Mouse (Mus musculus) liver, postnatal 0 days (tissue): ENCODE data around the gene Krt77. TPM values are rescaled to one million over a fixed set of nuclear protein-coding genes. Genes with fewer than 3 reads are reported as not detected.

ENCODE experiments used
- ATAC-seq: fragments of 200-750 bp; cut with Nextera tagmentation; 2 replicates; pipeline ENCODE4 v1.8.0; 2017; ENCODE audit warnings: mild to moderate bottlenecking, moderate library complexity
- DNase-seq: peaks from one replicate; pipeline ENCODE4 v3.0.0-alpha.2; 2016
- H3K27ac ChIP-seq: fragments of 300-500 bp; sonication (generic); 2 replicates; pipeline ENCODE4 v1.5.1; 2014; ENCODE audit warnings: antibody characterized with exemption, moderate library complexity, mild to moderate bottlenecking, low read depth
- H3K27me3 ChIP-seq: fragments of 300-500 bp; sonication (generic); 2 replicates; pipeline ENCODE4 v1.6.1; 2014; ENCODE audit warnings: low read length, control low read depth, mixed read lengths; ENCODE audit not compliant: insufficient read depth
- H3K36me3 ChIP-seq: fragments of 300-500 bp; sonication (generic); replicated peaks from 2 replicates; pipeline ENCODE4 v1.6.1; 2014; ENCODE audit warnings: mild to moderate bottlenecking, control low read depth, low read length, moderate library complexity, mixed read lengths; ENCODE audit not compliant: insufficient read depth
- H3K4me1 ChIP-seq: fragments of 300-500 bp; sonication (generic); 2 replicates; pipeline ENCODE4 v1.6.1; 2014; ENCODE audit warnings: antibody characterized with exemption, mild to moderate bottlenecking, control low read depth; ENCODE audit not compliant: insufficient read depth
- H3K4me2 ChIP-seq: fragments of 300-500 bp; sonication (generic); 2 replicates; pipeline ENCODE4 v1.6.1; 2014; ENCODE audit warnings: low read depth, mild to moderate bottlenecking, low read length, moderate library complexity, mixed read lengths
- H3K4me3 ChIP-seq: fragments of 300-500 bp; sonication (generic); 2 replicates; pipeline ENCODE4 v1.5.1; 2014; ENCODE audit warnings: low read depth, low read length
- H3K9ac ChIP-seq: fragments of 300-500 bp; sonication (generic); replicated peaks from 2 replicates; pipeline ENCODE4 v1.6.1; 2014; ENCODE audit warnings: mild to moderate bottlenecking, moderate library complexity
- H3K9me3 ChIP-seq: fragments of 300-500 bp; sonication (generic); 2 replicates; pipeline ENCODE4 v1.6.1; 2016; ENCODE audit warnings: mild to moderate bottlenecking, control low read depth, low read length, mixed read lengths
- CTCF ChIP-seq: sonication (generic); IDR thresholded peaks from 2 replicates; pipeline ENCODE4 v1.5.1; 2016; ENCODE audit warnings: antibody characterized with exemption, low read depth
- EP300 ChIP-seq: IDR thresholded peaks from 2 replicates; pipeline ENCODE4 v1.6.1; 2016; ENCODE audit warnings: antibody characterized with exemption, low read depth, mild to moderate bottlenecking
- WGBS: fragments of 180-500 bp; shearing (Covaris S2); extraction: QIAGEN DNeasy Blood & Tissue Kit; methylation state at CpG from one replicate; pipeline ENCODE4 v1.1.7; 2014; ENCODE audit not compliant: insufficient replicate concordance; 5-methylcytosine and 5-hydroxymethylcytosine counted together
- polyA plus RNA-seq: library from polyadenylated mRNA; unstranded; fragments of >200 nt; fragmentation: Nextera tagmentation; extraction: Ambion mirVana; gene quantifications from 2 replicates; pipeline ENCODE4 v1.2.1, GENCODE M21; 2015

The Krt77 gene
- not detected in 2 replicates for polyA plus RNA-seq

- no peak within 1 kb of the TSS for H3K9ac ChIP-seq
- H3K27ac ChIP-seq: no peak within 1 kb of the TSS
- DNase-seq (no peak), ATAC-seq (no peak)
- WGBS: 36% methylated on average over 6 of the region's 6 CpGs
- H3K27me3 ChIP-seq: peaks cover 4% of the 10 kb centered on the region; the same call in 1 of the 2 replicates
- no peaks in the 10 kb centered on the region for H3K36me3 ChIP-seq
- H3K4me3 ChIP-seq: no peak within 1 kb of the TSS
- no peak within 1 kb of the TSS for H3K4me2 ChIP-seq
- H3K4me1 ChIP-seq: no peaks in the 10 kb centered on the region
- no peaks in the 10 kb centered on the region for H3K9me3 ChIP-seq
- TF ChIP-seq EP300 (no peak), CTCF (no peak)
Observed at GRCm38 (mm10) chr15:101869431-101869830, at the start of gene Krt77. Krt77 (minus strand) TSS chr15:101869705.

DNA sequence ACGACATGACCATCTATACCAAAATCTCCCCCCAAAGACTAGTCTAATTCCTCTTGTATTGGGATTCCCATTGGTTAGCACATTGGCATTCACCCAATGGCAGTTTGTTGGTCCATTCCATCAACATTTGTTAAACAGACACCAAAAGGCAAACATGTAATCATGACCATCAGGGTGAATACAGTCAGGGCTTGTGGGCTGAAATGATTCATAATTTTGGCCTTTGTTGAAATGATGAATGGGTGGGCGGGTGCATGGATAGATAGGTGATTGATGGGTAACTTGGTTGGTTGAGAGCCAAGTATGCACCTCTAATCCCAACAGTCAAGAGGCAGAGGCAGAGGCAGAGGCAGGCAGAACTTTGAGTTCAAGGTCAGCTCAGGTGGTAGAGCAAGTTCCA, 46.6 kb upstream of the Krt77 start:
- H3K27ac ChIP-seq: no peak overlapping the region
- no peak overlapping the region for H3K4me2 ChIP-seq
- no peak overlapping the region for H3K4me3 ChIP-seq
- DNase-seq (no peak), ATAC-seq (no peak)
- H3K4me1 ChIP-seq: no peaks in the 10 kb centered on the region
- H3K36me3 ChIP-seq: no peaks in the 10 kb centered on the region
- 53% methylated on average over 2 of the region's 2 CpGs for WGBS
- TF ChIP-seq CTCF (no peak), EP300 (no peak)
- no peaks in the 10 kb centered on the region for H3K9me3 ChIP-seq
- H3K9ac ChIP-seq: no peak overlapping the region
- H3K27me3 ChIP-seq: peaks cover 13% of the 10 kb centered on the region; the same call in 1 of the 2 replicates

- TF ChIP-seq CTCF: no peak
- no peak for TF ChIP-seq EP300
- WGBS: 83% methylated on average over 5 of the region's 5 CpGs
- H3K27ac ChIP-seq: no peak overlapping the region
- no peaks in the 10 kb centered on the region for H3K9me3 ChIP-seq
- no peak overlapping the region for H3K4me2 ChIP-seq
- no peak overlapping the region for H3K9ac ChIP-seq
- no peaks in the 10 kb centered on the region for H3K36me3 ChIP-seq
- DNase-seq (no peak), ATAC-seq (no peak)
- no peaks in the 10 kb centered on the region for H3K4me1 ChIP-seq
- no peaks in the 10 kb centered on the region for H3K27me3 ChIP-seq
- no peak overlapping the region for H3K4me3 ChIP-seq
Observed at GRCm38 (mm10) chr15:101904849-101905248, 35.3 kb upstream of the Krt77 start.

DNA sequence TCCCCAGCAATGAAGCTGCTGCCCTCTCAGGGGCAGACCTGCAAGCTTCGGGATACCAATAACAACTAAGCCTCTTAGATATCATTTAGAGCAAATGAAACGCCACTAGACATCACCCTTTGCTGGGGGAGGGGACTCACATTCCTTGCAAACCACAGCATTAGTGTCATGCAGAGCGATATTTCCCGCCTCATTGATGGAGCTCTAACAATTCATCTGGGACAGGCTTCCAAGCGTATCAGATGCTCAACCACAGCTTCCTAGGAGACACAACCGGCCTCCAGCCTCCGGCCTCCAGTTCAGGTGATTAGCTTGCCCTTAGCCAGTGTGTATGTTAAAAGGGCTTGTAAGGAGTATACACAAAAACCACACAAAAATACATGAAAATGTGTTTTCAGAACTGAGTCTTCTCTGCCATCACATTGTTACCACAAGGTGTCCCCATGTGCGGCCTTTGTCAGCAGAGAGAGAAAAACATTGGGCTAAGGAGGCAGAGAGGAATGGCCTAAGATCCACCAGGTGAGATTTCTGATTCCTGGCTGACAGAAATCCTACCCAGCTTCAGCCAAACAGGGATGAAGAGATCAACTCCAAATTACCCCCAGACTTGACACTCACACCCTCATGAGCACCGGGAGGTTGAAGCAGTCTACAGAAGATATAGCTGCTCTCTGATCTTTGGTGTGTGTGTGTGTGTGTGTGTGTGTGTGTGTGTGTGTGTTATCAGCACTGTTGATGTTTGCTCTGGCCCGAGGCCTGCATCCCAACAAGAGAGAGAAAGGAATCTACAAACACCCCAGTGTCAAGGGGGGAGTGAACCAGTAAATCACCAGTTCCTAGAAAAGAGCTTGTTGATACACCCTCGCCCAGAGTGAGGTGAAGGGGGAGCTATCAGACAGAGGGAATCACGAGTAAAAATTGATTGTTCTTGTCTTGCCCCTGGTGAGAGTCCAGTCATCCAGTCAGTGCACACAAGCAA, 33.0 kb upstream of the Krt77 start:
- H3K36me3 ChIP-seq: no peaks in the 10 kb centered on the region
- peak; percentile 31 for DNase-seq
- 52% methylated on average over 12 of the region's 12 CpGs for WGBS
- H3K27me3 ChIP-seq: no peaks in the 10 kb centered on the region
- peak; percentile 51 for ATAC-seq
- no peak for TF ChIP-seq EP300
- peak; percentile 48 for TF ChIP-seq CTCF
- H3K9ac ChIP-seq: no peak overlapping the region
- H3K9me3 ChIP-seq: no peaks in the 10 kb centered on the region
- H3K27ac ChIP-seq: no peak overlapping the region
- no peak overlapping the region for H3K4me3 ChIP-seq
- H3K4me2 ChIP-seq: no peak overlapping the region
- no peaks in the 10 kb centered on the region for H3K4me1 ChIP-seq

DNA sequence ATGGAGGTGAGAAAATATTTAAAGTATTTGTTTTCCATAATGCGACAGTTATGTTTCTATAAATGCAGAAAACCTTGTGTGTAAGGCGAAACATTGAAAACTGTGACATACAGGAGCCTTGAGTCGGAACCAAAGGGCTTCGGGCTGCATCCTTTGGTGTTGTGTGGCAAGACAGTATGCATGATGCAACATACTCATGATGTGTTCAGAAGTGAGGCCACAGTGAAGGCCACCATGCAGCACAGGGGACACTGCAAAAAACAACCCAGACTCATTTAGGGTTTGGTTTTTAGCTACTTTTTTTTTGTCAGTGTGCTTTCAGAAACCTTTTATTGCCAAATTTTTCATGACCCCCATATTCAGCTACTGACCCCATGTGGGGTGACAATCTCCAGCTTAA, 25.7 kb upstream of the Krt77 start:
- Histone ChIP-seq H3K36me3 (no peaks in the 10 kb centered on the region), H3K27me3 (no peaks in the 10 kb centered on the region), H3K4me1 (no peaks in the 10 kb centered on the region), H3K9ac (no peak overlapping the region), H3K27ac (no peak overlapping the region), H3K4me2 (no peak overlapping the region), H3K9me3 (no peaks in the 10 kb centered on the region), H3K4me3 (no peak overlapping the region)
- TF ChIP-seq EP300 (no peak), CTCF (no peak)
- DNase-seq (no peak), ATAC-seq (no peak)
- 82% methylated on average over 4 of the region's 4 CpGs for WGBS

- no peak for ATAC-seq
- no peaks in the 10 kb centered on the region for H3K27me3 ChIP-seq
- no peak within 1 kb of the TSS for H3K9ac ChIP-seq
- H3K4me1 ChIP-seq: no peaks in the 10 kb centered on the region
- H3K4me2 ChIP-seq: no peak within 1 kb of the TSS
- 49% methylated on average over 4 of the region's 4 CpGs for WGBS
- DNase-seq: no peak
- TF ChIP-seq EP300 (no peak), CTCF (no peak)
- no peak within 1 kb of the TSS for H3K27ac ChIP-seq
- no peaks in the 10 kb centered on the region for H3K36me3 ChIP-seq
- no peak within 1 kb of the TSS for H3K4me3 ChIP-seq
- no peaks in the 10 kb centered on the region for H3K9me3 ChIP-seq
Observed at GRCm38 (mm10) chr15:101892820-101893219, 23.3 kb upstream of the Krt77 start, which contains the start of gene Krt76. Krt76 (minus strand) TSS chr15:101892920.
